Mouse (Mus musculus) T-helper 2 cell (primary cell): ENCODE measurements around the gene Abi2.

Source experiments
- in situ Hi-C: fragments of 300-600 bp; cut with MboI, MseI; formaldehyde crosslinking; loops from one replicate; pipeline ENCODE4 v1.15.1; 2025; ENCODE audit warnings: high pct_unique_total_duplicates

The Abi2 gene

DNA sequence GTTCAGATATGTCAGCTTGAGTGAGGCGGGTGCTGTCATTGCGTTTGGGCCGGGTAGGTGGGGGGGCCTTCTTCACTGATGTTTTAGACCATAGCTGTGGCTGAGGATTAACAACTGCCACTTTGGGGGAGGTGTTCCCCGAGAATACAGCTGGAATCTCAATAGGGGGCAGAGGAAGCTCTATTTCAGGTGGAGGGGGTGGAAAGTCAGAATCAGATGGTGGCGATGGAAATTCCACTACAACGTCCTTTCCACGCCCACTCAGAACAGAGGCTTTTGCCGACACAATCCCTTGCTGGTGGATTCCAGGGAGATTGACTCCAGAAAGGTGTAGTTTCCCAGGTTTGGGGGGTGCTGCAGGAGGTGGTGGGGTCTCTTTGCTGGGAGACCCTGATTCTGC is 79.2 kb downstream of the Abi2 start:
- in situ Hi-C loops = no loop called here

- in situ Hi-C loops = no loop called here
These were observed 80.2 kb downstream of the Abi2 start for GRCm38 (mm10) chr1:60489660-60490059.

GRCm38 (mm10) chr1:60490510-60490909 is 81.1 kb downstream of the Abi2 start:
- in situ Hi-C loops = no loop called here

DNA sequence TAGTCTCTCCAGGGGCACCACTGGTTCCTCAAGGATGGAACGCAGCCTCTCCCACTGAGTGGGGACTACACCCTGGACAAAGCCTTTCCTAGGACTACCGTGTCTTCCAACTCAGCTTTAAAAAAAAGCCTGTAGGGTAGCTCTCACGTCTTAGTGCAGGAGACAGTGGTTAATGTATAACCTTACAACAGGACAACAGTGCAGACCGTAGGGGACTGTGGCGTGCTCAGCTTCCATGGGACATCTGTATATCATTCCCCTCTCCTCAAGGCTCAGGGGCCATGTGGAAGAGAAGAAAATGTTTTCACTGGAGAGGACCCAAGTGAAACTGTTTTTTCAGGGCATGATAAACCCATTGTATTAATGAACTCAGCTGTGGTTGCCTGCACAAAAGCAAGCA is 83.0 kb downstream of the Abi2 start:
- in situ Hi-C loops = no loop called here

- in situ Hi-C loops = no loop called here
These were observed 84.0 kb downstream of the Abi2 start for GRCm38 (mm10) chr1:60493421-60493820.

- in situ Hi-C loops = no loop called here
These were observed 94.0 kb downstream of the Abi2 start for GRCm38 (mm10) chr1:60503456-60503855.

DNA sequence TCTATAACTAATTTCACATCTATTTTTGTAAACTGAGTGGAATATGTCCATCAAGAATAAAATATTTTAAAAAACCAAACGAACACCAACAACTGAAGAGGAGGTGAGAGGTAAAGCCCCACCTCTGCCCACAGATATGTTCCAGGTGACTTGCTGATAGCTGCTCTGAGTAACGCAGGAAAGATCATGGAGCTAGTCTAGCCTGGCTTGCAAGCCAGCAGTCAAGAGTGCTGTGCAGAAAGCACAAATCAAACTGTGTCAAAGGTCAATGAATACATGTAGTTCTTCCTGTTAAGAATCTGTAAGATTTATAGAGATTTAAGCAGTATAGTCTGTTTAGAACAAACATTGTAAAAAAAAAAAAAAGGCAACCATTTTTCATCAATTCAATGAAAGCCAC is 101.2 kb downstream of the Abi2 start:
- in situ Hi-C loops = no loop called here

DNA sequence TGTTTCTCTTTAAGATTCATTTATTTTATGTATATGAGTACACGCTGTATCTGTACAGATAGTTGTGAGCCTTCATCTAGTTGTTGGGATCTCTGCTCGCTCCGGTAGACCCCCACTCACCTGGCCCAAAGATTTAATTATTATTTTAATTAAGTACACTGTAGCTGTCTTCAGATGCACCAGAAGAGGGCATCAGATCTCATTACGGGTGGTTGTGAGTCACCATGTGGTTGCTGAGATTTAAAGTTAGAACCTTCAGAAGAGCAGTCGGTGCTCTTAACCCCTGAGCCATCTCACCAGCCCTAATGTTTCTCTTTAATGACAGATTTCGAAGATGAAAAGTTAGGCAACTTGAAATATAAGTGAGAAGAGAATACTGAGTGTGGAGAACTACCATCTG is 120.7 kb downstream of the Abi2 start:
- in situ Hi-C loops = loop anchor here (25.0 kb wide), 1 partner anchor 332 kb away; no protein-coding TSS in a partner anchor

- in situ Hi-C loops = loop anchor here (25.0 kb wide), 1 partner anchor 332 kb away; no protein-coding TSS in a partner anchor
These were observed 121.2 kb downstream of the Abi2 start for GRCm38 (mm10) chr1:60530636-60531035.
